Mouse (Mus musculus): ENCODE data around the gene Clba1. TPM values are rescaled to one million over a fixed set of nuclear protein-coding genes. Genes with fewer than 3 reads are reported as not detected.
A peak's percentile ranks its signal among the peaks of the same experiment; 100 is the strongest.

The Clba1 gene
- polyA plus RNA-seq, 1 experiment from 2014 or later, result 11.9 TPM

DNA sequence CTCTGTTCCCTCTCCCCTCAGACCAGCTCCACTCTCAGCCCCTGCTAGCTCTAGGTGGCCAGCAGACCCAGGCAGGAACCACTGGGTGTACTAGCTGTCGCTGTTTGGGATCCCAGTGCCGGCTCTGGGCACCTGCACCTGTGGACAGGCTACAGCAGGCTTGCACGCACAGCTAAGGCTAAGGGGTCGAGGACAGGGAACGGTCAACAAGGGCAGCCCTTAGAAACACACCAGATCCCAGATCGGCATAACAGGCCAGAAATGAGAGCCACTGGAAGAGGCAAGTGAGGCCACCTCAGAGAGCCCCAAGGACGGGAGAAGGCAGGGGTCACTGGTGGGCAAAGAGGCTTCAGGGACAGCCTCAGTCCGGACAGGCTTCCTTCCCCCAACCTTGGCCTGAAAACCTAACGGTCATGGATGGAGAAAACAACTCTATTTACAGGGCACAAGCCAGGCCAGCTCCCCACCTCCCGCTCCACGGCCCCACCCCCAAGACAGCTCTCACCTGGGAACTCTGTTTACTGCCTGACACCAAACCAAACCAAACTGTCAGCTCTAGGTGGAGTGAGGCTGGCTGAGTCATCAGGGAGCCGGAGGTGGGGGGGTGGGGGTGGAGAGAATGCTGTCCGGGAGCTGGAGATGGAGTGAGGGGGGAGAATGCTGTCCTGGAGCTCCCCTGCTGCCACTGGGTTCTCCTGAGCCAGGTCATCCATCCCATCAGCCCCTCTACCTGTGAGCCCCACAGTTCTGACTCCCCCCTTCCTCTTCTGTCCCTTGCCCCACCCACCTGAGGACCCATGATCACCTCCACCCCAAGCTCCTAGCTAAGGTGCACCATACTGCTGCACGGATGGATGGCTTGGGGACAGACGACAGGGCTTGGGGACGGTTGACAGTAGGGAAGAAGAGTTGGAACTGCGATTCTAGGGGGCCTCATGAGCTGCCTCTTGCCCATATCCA, 11.9 kb upstream of the Clba1 start:
- 46% methylated on average over 17 of the region's 17 CpGs for WGBS
- Histone ChIP-seq H3K4me2 (no peak overlapping the region), H3K27me3 (peaks cover 36% of the 10 kb centered on the region), H3K27ac (no peak overlapping the region), H3K9me3 (replicated peaks) (no peaks in the 10 kb centered on the region), H3K36me3 (no peaks in the 10 kb centered on the region), H3K4me1 (peaks cover 60% of the 10 kb centered on the region), H3K9ac (no peak overlapping the region), H3K4me3 (replicated peaks) (no peak overlapping the region)
- ATAC-seq (replicated peaks; ENCODE audit: low FRiP score), result no peak

DNA sequence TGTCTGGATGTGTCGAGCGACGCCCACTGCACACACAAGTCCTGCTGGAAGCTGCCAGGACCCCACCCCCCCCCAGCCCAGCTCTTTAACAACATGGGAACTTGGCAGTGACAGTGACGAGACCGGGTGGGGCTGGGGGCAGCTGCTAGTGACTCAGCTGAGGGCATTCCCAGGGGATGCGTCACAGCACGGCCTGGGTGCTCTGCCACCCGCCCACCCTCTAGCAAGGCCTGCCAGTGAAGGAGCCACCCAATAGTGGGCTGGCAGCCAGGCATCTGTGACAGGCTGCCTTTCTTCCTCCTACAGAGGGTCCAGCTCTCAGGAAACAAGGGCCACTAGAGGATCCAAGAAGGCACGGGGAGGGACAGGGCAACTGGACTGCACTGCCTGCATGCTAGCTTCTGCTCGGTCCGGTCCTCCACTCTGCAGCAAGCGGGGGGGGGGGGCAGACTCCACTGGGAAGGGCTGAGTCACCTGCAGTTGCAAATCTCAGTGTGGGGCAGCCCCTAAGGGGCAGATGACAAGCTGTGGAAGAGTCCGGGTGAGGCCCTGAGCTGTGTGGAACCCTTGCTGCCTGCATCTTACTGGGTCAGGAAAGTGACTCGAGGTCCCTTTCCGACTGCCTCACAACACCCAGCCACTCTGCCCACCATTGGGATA, 10.9 kb upstream of the Clba1 start:
- no peak overlapping the region for H3K9ac ChIP-seq
- H3K27ac ChIP-seq, result no peak overlapping the region
- H3K4me2 ChIP-seq, result no peak overlapping the region
- no peaks in the 10 kb centered on the region for H3K36me3 ChIP-seq
- no peak for ATAC-seq (replicated peaks; ENCODE audit: low FRiP score)
- no peaks in the 10 kb centered on the region for H3K9me3 ChIP-seq (replicated peaks)
- no peak overlapping the region for H3K4me3 ChIP-seq (replicated peaks)
- peaks cover 68% of the 10 kb centered on the region for H3K4me1 ChIP-seq
- 56% methylated on average over 15 of the region's 15 CpGs for WGBS
- peaks cover 41% of the 10 kb centered on the region for H3K27me3 ChIP-seq

DNA sequence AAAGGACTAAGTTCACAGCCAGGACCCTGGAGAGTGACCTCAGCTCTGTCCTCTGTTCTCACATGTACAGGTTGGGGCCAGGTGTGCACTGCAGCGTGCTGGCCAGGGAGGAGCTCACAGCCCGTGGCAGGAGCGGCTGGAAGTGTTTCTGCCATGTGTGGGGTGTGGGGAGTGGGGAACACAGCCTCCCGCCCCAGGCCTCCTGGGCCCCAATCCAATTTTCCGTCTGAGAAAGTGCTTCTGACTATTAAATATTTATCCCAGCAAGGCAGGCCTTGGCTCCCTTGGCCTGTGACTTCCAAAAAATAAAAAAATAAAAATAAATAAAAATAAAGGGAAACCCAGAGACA, 10.4 kb upstream of the Clba1 start:
- H3K4me2 ChIP-seq, result no peak overlapping the region

DNA sequence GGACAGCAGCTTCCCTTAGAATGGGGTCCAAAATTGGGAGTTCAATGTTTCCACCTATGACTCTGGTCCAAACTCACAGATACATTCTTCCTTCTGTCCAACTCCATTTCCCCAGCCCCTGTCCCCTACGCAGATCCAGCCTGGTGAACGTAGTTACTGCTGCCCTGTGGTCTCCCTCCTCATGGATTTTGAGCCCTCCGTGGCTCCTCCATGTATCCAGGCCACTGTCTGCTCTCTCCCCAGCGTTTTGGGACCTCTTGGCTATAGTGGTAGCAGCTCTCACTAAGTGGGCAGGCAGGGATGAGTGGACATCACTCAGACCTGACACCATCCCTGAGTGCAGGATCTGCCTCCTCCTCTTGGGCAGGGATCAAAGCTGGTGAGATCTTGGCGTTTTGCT, 10.0 kb upstream of the Clba1 start:
- H3K27me3 ChIP-seq, result peaks cover 41% of the 10 kb centered on the region
- no peak for ATAC-seq (replicated peaks; ENCODE audit: low FRiP score)
- peaks cover 71% of the 10 kb centered on the region for H3K4me1 ChIP-seq
- WGBS, result 75% methylated on average over 5 of the region's 5 CpGs
- no peak overlapping the region for H3K9ac ChIP-seq
- H3K27ac ChIP-seq, result no peak overlapping the region
- no peak overlapping the region for H3K4me2 ChIP-seq
- no peaks in the 10 kb centered on the region for H3K9me3 ChIP-seq (replicated peaks)
- no peak overlapping the region for H3K4me3 ChIP-seq (replicated peaks)
- no peaks in the 10 kb centered on the region for H3K36me3 ChIP-seq

More for the DNA sequence above, 10.4 kb upstream of the Clba1 start:
- no peak overlapping the region for H3K27ac ChIP-seq
- 22% methylated on average over 5 of the region's 5 CpGs for WGBS
- H3K9me3 ChIP-seq (replicated peaks), result no peaks in the 10 kb centered on the region
- no peak overlapping the region for H3K4me3 ChIP-seq (replicated peaks)
- ATAC-seq (replicated peaks; ENCODE audit: low FRiP score), result no peak
- no peak overlapping the region for H3K9ac ChIP-seq
- peaks cover 41% of the 10 kb centered on the region for H3K27me3 ChIP-seq
- H3K4me1 ChIP-seq, result peaks cover 73% of the 10 kb centered on the region
- H3K36me3 ChIP-seq, result no peaks in the 10 kb centered on the region

DNA sequence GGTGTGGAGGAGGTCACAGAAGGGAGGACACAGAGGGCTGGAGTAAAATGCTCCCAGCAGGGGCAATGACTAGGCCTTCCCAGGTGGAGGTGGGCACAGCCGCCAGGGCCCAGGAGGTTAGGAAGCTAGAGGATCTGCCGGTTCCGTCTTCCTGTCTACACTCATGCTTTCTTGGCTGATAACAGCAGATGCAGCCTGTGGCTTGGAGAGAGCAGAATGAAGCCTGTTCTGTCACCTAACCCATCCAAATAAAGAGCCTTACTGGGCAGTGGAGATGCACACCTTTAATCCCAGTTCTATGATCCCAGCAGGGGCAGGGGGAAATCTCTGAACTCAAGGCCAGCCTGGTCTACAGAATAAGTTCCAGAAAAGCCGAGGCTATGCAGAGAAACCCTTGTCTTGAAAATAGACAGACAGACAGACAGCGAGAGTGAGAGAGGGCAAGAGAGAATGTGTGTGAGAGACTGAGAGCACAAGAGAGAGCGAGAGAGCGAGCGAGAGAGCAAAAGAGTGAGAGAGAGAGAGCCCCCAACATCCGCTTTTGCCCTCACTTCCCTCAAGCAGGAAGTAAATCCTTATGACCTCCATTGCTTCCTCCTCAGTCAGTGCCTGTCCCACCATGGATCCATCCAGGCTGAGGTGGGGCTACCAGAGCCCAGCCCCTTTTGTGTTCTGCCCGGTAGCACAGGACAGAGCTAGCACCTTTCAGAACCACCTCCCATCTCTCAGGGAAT, 9.3 kb upstream of the Clba1 start:
- Histone ChIP-seq H3K27ac (no peak overlapping the region), H3K4me3 (replicated peaks) (no peak overlapping the region), H3K4me1 (peaks cover 67% of the 10 kb centered on the region), H3K27me3 (peaks cover 46% of the 10 kb centered on the region), H3K9ac (no peak overlapping the region), H3K9me3 (replicated peaks) (no peaks in the 10 kb centered on the region), H3K36me3 (no peaks in the 10 kb centered on the region), H3K4me2 (no peak overlapping the region)
- ATAC-seq (replicated peaks; ENCODE audit: low FRiP score), result no peak
- 85% methylated on average over 10 of the region's 10 CpGs for WGBS

DNA sequence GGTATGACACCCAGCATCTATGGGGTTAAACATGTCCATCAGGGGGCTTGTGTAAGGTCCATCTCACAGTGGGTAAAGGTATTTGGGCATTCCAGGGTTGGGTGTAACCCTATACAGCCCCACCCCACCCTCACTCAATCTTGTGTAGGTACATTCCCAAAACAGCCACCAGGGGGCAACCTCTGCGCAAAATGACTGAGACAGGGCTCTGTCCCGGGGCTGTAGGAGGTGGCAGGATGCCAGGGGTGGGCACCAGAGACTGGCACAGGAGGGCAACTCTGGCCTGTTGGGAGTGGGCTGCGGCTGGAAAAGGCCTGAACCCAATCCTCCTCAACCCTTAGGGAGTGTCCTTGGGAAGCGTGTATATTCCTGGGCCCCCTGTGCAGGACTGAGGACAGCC, 8.3 kb upstream of the Clba1 start:
- H3K27me3 ChIP-seq, result peaks cover 54% of the 10 kb centered on the region
- no peak overlapping the region for H3K4me3 ChIP-seq (replicated peaks)
- peak; percentile 31; the same call in 1 of the 2 replicates for ATAC-seq (replicated peaks; ENCODE audit: low FRiP score)
- WGBS, result 5% methylated on average over 4 of the region's 4 CpGs
- H3K9ac ChIP-seq, result no peak overlapping the region
- H3K4me1 ChIP-seq, result peaks cover 61% of the 10 kb centered on the region
- no peak overlapping the region for H3K27ac ChIP-seq
- H3K36me3 ChIP-seq, result no peaks in the 10 kb centered on the region
- H3K4me2 ChIP-seq, result no peak overlapping the region
- no peaks in the 10 kb centered on the region for H3K9me3 ChIP-seq (replicated peaks)

DNA sequence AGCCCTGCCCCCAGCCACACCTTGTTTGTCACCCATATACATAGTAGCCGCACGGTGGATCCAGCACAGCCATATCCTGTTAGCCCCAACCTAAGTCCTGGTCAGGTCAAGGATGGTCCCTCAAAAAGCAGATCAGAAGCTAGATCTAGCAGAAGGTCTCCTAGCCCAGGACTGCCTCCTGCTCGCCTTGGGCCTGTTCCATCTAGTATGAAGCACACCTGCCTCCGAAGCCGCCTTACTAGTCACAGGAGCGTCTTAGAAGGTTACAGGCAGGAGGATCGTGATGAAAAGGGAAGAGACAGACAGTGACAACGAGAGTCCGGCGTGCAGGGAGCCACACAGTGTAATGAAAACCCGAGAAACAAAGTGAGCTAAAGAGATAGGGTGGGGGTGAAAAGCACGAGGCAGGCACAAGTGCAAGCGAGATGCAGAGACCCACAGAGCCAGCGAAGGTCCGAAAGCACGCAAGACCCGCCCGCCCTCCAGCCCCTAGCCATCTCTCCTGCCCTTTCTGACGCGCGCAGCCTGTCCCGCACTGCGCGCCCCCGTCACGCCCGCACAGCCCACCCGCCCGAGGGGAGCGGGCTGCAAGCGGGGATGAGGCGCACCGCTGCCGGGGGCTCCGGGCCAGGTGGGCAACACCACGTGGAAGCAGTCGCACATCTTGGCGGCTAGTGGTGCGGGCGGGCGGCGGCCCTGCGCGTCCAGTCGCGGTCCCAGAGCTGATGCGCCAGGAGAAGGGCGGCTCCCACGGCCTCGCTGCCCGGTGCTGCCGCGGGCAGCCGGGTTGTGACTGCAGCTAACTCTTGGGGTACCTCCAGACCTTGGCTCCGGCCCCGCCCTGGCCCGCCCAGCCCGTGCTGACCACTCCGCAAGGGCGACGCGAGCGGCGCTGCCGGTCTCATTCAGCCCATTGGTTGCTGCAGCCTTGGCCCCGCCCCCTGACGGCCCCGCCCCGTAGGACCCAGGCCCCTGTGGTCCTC, 6.6 kb upstream of the Clba1 start, which contains the start of gene Ahnak2:
Gene Ahnak2, minus strand, starts transcription at position 794 of the 983 bp plus-strand sequence.
- H3K27me3 ChIP-seq, result peaks cover 56% of the 10 kb centered on the region
- WGBS, result 4% methylated on average over 63 of the region's 69 CpGs

DNA sequence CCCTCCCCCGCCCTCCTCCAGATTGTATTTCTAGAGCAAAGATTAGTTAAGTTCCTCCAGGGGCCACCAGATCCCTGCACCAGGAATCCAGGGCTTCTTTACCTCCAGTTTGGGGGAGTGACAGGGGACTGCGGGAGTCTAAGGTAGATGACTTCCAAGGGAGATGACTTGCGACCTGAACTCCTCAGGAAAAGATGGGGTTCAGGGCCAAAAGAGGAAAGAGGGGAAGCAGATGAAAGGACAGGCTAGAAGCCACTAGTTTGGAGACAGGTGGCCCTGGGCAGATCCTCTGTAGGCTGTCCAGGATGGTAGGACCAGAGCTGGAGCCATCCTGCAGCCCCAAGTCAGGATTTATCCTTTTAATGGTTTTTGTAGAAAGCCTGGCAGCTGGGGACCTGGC, 5.8 kb upstream of the Clba1 start:
- peak overlapping the region; percentile 100 for H3K4me2 ChIP-seq
- H3K4me3 ChIP-seq (replicated peaks), result no peak overlapping the region
- no peak overlapping the region for H3K9ac ChIP-seq
- no peak overlapping the region for H3K27ac ChIP-seq
- H3K36me3 ChIP-seq, result no peaks in the 10 kb centered on the region
- peaks cover 45% of the 10 kb centered on the region for H3K4me1 ChIP-seq
- peaks cover 52% of the 10 kb centered on the region for H3K27me3 ChIP-seq
- 9% methylated on average over 3 of the region's 3 CpGs for WGBS
- ATAC-seq (replicated peaks; ENCODE audit: low FRiP score), result no peak
- H3K9me3 ChIP-seq (replicated peaks), result no peaks in the 10 kb centered on the region

More for the DNA sequence above, 6.6 kb upstream of the Clba1 start, which contains the start of gene Ahnak2:
- ATAC-seq (replicated peaks; ENCODE audit: low FRiP score), result peak; percentile 82
- H3K9me3 ChIP-seq (replicated peaks), result no peaks in the 10 kb centered on the region
- no peaks in the 10 kb centered on the region for H3K36me3 ChIP-seq
- H3K4me2 ChIP-seq, result peak within 1 kb of the TSS; percentile 100
- no peak within 1 kb of the TSS for H3K27ac ChIP-seq
- H3K4me1 ChIP-seq, result peaks cover 48% of the 10 kb centered on the region
- H3K9ac ChIP-seq, result peak within 1 kb of the TSS; percentile 51
- H3K4me3 ChIP-seq (replicated peaks), result peak within 1 kb of the TSS; percentile 58

DNA sequence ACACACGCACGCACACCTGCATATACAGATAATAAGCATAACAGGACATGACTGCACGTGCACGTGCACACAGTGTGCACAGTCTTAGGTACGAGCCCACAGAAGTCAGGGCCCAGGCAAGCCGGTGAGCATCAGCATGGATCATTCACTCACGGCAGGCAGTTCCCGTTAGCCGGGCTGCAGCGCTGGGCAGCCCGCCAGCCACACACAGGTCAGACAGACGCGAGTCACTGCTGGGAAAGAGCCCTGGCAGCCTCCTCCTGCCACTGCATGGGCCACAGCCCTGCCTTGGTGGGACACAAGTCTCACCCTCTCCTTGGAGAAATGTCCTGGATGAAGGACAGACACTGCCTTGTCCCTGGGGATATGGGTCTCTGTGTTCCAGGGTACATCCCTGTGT, 4.7 kb upstream of the Clba1 start:
- Histone ChIP-seq H3K4me1 (peaks cover 43% of the 10 kb centered on the region), H3K36me3 (no peaks in the 10 kb centered on the region), H3K9me3 (replicated peaks) (no peaks in the 10 kb centered on the region), H3K4me2 (no peak overlapping the region), H3K9ac (no peak overlapping the region), H3K4me3 (replicated peaks) (no peak overlapping the region), H3K27ac (no peak overlapping the region), H3K27me3 (peaks cover 49% of the 10 kb centered on the region)
- no peak for ATAC-seq (replicated peaks; ENCODE audit: low FRiP score)
- WGBS, result 47% methylated on average over 13 of the region's 13 CpGs

DNA sequence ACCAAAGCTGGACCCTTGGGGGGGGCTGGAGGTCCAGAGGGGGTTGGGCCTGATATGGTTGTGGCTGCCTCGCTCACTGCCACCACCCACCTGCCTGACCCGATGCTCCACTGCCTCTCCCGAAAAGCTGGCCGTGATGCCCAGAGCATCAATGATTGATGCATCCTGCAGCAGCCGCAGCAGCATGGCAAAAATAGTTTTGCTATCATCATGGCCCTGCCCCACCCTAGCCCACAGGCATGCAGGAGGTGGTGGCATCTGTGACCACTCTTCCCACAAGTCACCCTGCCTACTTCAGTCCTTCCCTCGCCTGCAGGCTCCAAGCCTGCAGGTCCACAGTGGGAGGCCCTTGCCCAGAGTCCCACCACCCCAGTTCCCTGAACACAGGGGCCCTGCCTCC, 2.7 kb upstream of the Clba1 start:
- Histone ChIP-seq H3K27ac (no peak overlapping the region), H3K9me3 (replicated peaks) (no peaks in the 10 kb centered on the region), H3K4me3 (replicated peaks) (no peak overlapping the region), H3K36me3 (no peaks in the 10 kb centered on the region), H3K4me2 (no peak overlapping the region), H3K4me1 (peaks cover 47% of the 10 kb centered on the region), H3K27me3 (peaks cover 31% of the 10 kb centered on the region), H3K9ac (no peak overlapping the region)
- WGBS, result 77% methylated on average over 6 of the region's 6 CpGs
- ATAC-seq (replicated peaks; ENCODE audit: low FRiP score), result no peak

DNA sequence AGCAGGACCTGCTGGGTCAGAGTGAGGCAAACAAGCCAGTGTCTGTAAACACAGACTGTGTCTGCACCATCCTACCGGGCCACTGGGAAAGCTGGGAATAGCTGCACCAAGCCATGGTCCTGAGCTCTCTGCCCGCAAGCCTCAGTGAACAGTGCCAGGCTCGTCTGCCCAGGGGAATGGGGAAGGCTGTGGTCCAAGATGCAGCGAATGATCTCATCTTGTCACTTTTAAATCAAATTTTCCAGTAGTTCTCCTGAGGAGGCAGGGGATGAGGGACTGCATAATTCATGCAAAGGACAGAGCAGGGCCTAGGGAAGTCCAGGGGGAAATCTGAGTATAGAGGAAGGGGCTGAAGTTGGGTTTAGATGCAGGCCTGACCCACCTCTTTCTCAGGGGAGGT, 941 bp upstream of the Clba1 start:
- ATAC-seq (replicated peaks; ENCODE audit: low FRiP score), result no peak
- Histone ChIP-seq H3K27me3 (peaks cover 18% of the 10 kb centered on the region), H3K36me3 (peaks cover 4% of the 10 kb centered on the region; the same call in 1 of the 2 replicates), H3K4me1 (peaks cover 32% of the 10 kb centered on the region), H3K9ac (no peak overlapping the region), H3K4me2 (no peak overlapping the region), H3K27ac (no peak overlapping the region), H3K9me3 (replicated peaks) (no peaks in the 10 kb centered on the region), H3K4me3 (replicated peaks) (no peak overlapping the region)
- WGBS, result 89% methylated on average over 4 of the region's 4 CpGs

Measured in kidney, embryonic 15.5 days (tissue).